Mouse (Mus musculus) spleen, postnatal 4 days (tissue): Measurements from ENCODE around the gene Slc25a22.
"Not testable (repeated sequence)": the region's sequence is repeated elsewhere in the genome, so short reads cannot be mapped to it uniquely, and the experiment has no call there.

Source experiments
- DNase-seq, 2 experiments: peaks; one replicate each; pipeline ENCODE4 v3.0.0; 2022; ENCODE audit warnings: low spot score in 2 of 2

Slc25a22 gene

GRCm38 (mm10) chr7:141457986-141458660, 20.4 kb upstream of the Slc25a22 start:
- peak; percentile 63 to 87 for DNase-seq

- no peak for DNase-seq
Observed at GRCm38 (mm10) chr7:141457236-141457635, 19.5 kb upstream of the Slc25a22 start.

- DNase-seq = no peak
Observed at GRCm38 (mm10) chr7:141456739-141457138, 19.0 kb upstream of the Slc25a22 start.

- DNase-seq = peak; percentile 68 to 82
Observed at GRCm38 (mm10) chr7:141455610-141456314, 18.1 kb upstream of the Slc25a22 start.

GRCm38 (mm10) chr7:141454967-141455551, 17.4 kb upstream of the Slc25a22 start, which contains the start of gene Pnpla2:
TSS of gene Pnpla2 (plus strand) at chr7:141455198.
- peak; percentile 97 to 98 for DNase-seq

- no peak for DNase-seq
Observed at GRCm38 (mm10) chr7:141453636-141454035, 15.9 kb upstream of the Slc25a22 start.

- DNase-seq = no peak
Observed at GRCm38 (mm10) chr7:141451928-141452327, 14.2 kb upstream of the Slc25a22 start.

GRCm38 (mm10) chr7:141447110-141447991, 9.7 kb upstream of the Slc25a22 start, which contains the start of gene Rplp2:
TSS of gene Rplp2 (plus strand) at chr7:141447370.
- peak; percentile 92 to 95 for DNase-seq

GRCm38 (mm10) chr7:141446374-141446773, 8.7 kb upstream of the Slc25a22 start:
- DNase-seq = not testable (repeated sequence)

GRCm38 (mm10) chr7:141443828-141444237, 6.1 kb upstream of the Slc25a22 start, which contains the start of gene Pidd1:
TSS of gene Pidd1 (minus strand) at chr7:141444025.
- DNase-seq = peak; percentile 78 to 86

- peak; percentile 44 to 73 for DNase-seq
Observed at GRCm38 (mm10) chr7:141443081-141443821, 5.6 kb upstream of the Slc25a22 start.

- peak; percentile 14 to 62 for DNase-seq
Observed at GRCm38 (mm10) chr7:141442199-141442598, 4.5 kb upstream of the Slc25a22 start.

GRCm38 (mm10) chr7:141441460-141441859, 3.8 kb upstream of the Slc25a22 start:
- DNase-seq = peak in 1 of 2 experiments; percentile 64

GRCm38 (mm10) chr7:141440613-141441012, 2.9 kb upstream of the Slc25a22 start:
- peak; percentile 56 to 81 for DNase-seq

GRCm38 (mm10) chr7:141439811-141440210, 2.1 kb upstream of the Slc25a22 start:
- peak in 1 of 2 experiments; percentile 61 for DNase-seq

GRCm38 (mm10) chr7:141439140-141439679, 1.5 kb upstream of the Slc25a22 start:
- peak in 1 of 2 experiments; percentile 64 for DNase-seq

GRCm38 (mm10) chr7:141438201-141438968, 693 bp upstream of the Slc25a22 start:
- DNase-seq = peak in 1 of 2 experiments; percentile 62

- no peak for DNase-seq
Observed at GRCm38 (mm10) chr7:141436523-141436892, 1.2 kb downstream of the Slc25a22 start.

GRCm38 (mm10) chr7:141435856-141436522, 1.7 kb downstream of the Slc25a22 start:
- peak in 1 of 2 experiments; percentile 62 for DNase-seq
